Mouse (Mus musculus) bone marrow macrophage, adult 2 months (primary cell): ENCODE results near the gene Slc30a2.

Experiments
- CTCF ChIP-seq: IDR thresholded peaks from 2 replicates; pipeline ENCODE4 v1.5.1; 2012; ENCODE audit warnings: low read depth, mild to moderate bottlenecking, low read length, moderate library complexity
- POLR2A ChIP-seq: IDR thresholded peaks from 2 replicates; pipeline ENCODE4 v1.6.1; 2012; ENCODE audit warnings: mild to moderate bottlenecking, low read depth, low read length, borderline replicate concordance

DNA sequence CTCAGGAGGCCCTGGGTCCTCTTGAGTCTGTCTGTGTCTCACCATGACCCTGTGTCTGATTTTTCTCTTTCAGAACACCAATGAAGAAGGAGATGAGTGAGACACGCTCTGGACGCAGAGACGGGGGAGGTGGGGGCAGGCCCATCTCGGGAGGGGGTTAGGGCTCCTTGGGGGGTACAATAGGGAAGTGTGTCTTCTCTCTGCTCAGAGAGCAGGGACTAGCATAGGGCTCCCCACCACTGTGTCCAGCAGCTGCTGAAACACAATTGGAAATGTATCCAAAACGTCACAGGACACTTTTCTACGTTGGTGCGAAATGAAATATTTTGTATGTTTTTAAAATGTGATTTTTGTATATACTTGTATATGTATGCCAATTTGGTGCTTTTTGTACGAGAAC is 14.1 kb upstream of the Slc30a2 start:
- TF ChIP-seq CTCF (no peak), POLR2A (no peak)
